Mouse (Mus musculus) testis, adult 10 weeks (tissue): ENCODE measurements around the gene Gm29554. TPM values are rescaled to one million over a fixed set of nuclear protein-coding genes. Genes with fewer than 3 reads are reported as not detected.

Experiments used
- polyA plus RNA-seq: library from polyadenylated mRNA; stranded (reverse); fragments of 350-450 nt; fragmentation: Illumina TruSeq; extraction: RNeasy Lipid Tissue Mini Kit (QIAGEN cat#74804); gene quantifications from one replicate; pipeline ENCODE4 v1.2.3, GENCODE M21; 2014; ENCODE audit warnings: low read depth, low replicate concordance

Gene Gm29554
- polyA plus RNA-seq: 9.6 TPM

DNA sequence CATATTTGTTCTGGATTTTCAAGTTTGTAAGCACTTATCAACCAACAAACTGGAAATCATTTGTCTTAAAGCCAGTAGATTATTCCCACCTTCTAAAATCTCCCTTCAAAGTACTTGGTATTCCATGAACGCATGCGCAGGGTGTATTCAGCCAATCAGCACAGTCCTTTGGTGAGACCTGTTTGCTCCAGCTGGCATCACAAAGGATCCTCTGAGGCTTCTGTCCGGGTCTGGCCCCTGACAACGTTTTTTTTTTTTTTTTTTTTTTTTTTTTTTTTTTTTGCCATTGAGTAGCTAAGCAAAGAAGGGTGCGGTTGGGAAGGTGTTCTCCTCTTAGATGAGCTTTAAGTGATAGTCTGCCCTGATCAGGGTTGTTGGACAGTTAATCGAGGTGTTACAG lies at the start of gene Gm29554:
Gene Gm29554 (plus strand): TSS at position 301 of the 400 bp plus-strand sequence.

Other genes starting within 250 kb of the Gm29554 start
- gene Gm20812, start 108.0 kb downstream of the Gm29554 start, polyA plus RNA-seq: not detected